Comparison of ENCODE assay signal across 8 mouse cellular contexts in genomic region chr10:121505929-121506328, GRCm38 (mm10). TPM values are rescaled to one million over a fixed set of nuclear protein-coding genes. Genes with fewer than 3 reads are reported as not detected.
DNase-seq lines count a peak whose midpoint lies in the region; ATAC-seq and TF ChIP-seq lines count a peak whose summit lies in the region.

No protein-coding gene starts in this region.

- peak overlapping the region; percentile 81 for H3K4me2 ChIP-seq in heart, embryonic 16.5 days (ENCODE audit: low read depth, low read length)
- H3K4me2 ChIP-seq in embryonic facial prominence, embryonic 12.5 days (replicated peaks), result peak overlapping the region; percentile 43
- peak overlapping the region; percentile 66 for H3K4me2 ChIP-seq in intestine, embryonic 15.5 days (replicated peaks)
- H3K4me2 ChIP-seq in midbrain, postnatal 0 days (ENCODE audit: low read depth, low read length, poor library complexity, severe bottlenecking), result peak overlapping the region; percentile 54

- H3K27ac ChIP-seq in heart, embryonic 16.5 days (ENCODE audit: low read length), result peak overlapping the region; percentile 79
- peak overlapping the region; percentile 86 for H3K27ac ChIP-seq in embryonic facial prominence, embryonic 12.5 days
- peak overlapping the region; percentile 76 for H3K27ac ChIP-seq in intestine, embryonic 15.5 days
- peak overlapping the region; percentile 71 for H3K27ac ChIP-seq in midbrain, postnatal 0 days (ENCODE audit: low read depth, low read length)

- H3K4me1 ChIP-seq in heart, embryonic 16.5 days (ENCODE audit: control insufficient read depth, insufficient read depth, low read length), result peaks cover 31% of the 10 kb centered on the region
- H3K4me1 ChIP-seq in embryonic facial prominence, embryonic 12.5 days, result peaks cover 40% of the 10 kb centered on the region
- H3K4me1 ChIP-seq in intestine, embryonic 15.5 days (replicated peaks), result peaks cover 31% of the 10 kb centered on the region
- peaks cover 6% of the 10 kb centered on the region for H3K4me1 ChIP-seq in midbrain, postnatal 0 days (ENCODE audit: insufficient read depth, low read length)

- peak overlapping the region; percentile 73; the same call in 1 of the 2 replicates for H3K9ac ChIP-seq in heart, embryonic 16.5 days (ENCODE audit: low read length)
- no peak overlapping the region for H3K9ac ChIP-seq in embryonic facial prominence, embryonic 12.5 days
- H3K9ac ChIP-seq in intestine, embryonic 15.5 days, result no peak overlapping the region
- 0 out of 2 replicates have a peak overlapping the region, but pooled peaks have one; percentile 44 for H3K9ac ChIP-seq in midbrain, postnatal 0 days (replicated peaks; ENCODE audit: low read length, poor library complexity, severe bottlenecking)

- no peak for TF ChIP-seq CTCF in midbrain, postnatal 0 days (IDR thresholded peaks at IDR 0.05)

- 57% methylated on average over 7 of the region's 7 CpGs for WGBS in heart, embryonic 16.5 days
- 29% methylated on average over 7 of the region's 7 CpGs for WGBS in embryonic facial prominence, embryonic 12.5 days
- 53% methylated on average over 7 of the region's 7 CpGs for WGBS in intestine, embryonic 15.5 days
- 45% methylated on average over 7 of the region's 7 CpGs for WGBS in midbrain, postnatal 0 days

- ATAC-seq in heart, embryonic 16.5 days (replicated peaks; ENCODE audit: extremely low read depth, insufficient read depth, low FRiP score), result no peak
- ATAC-seq in embryonic facial prominence, embryonic 12.5 days (ENCODE audit: insufficient number of reproducible peaks, insufficient read depth, low FRiP score, low TSS enrichment), result no peak
- no peak for ATAC-seq in intestine, embryonic 15.5 days
- no peak for ATAC-seq in midbrain, postnatal 0 days (ENCODE audit: low FRiP score)

- H3K4me3 ChIP-seq in heart, embryonic 16.5 days (ENCODE audit: low read length), result no peak overlapping the region; the same call in 1 of the 2 replicates
- H3K4me3 ChIP-seq in embryonic facial prominence, embryonic 12.5 days, result peak overlapping the region; percentile 26
- no peak overlapping the region for H3K4me3 ChIP-seq in intestine, embryonic 15.5 days (replicated peaks)
- peak overlapping the region; percentile 33; the same call in 1 of the 2 replicates for H3K4me3 ChIP-seq in midbrain, postnatal 0 days (ENCODE audit: low read depth, low read length)

- no peak for DNase-seq in heart, postnatal 4 days
- DNase-seq in midbrain, postnatal 0 days (ENCODE audit: low spot score), result no peak
- DNase-seq in gastrocnemius, postnatal 10 days, result no peak
- no peak for DNase-seq in MN1 (ENCODE audit: low spot score)
- DNase-seq in frontal cortex, postnatal 14 days (ENCODE audit: low spot score in 2 of 2), result no peak

- no peaks in the 10 kb centered on the region for H3K36me3 ChIP-seq in heart, embryonic 16.5 days (ENCODE audit: control insufficient read depth, insufficient read depth)
- H3K36me3 ChIP-seq in embryonic facial prominence, embryonic 12.5 days, result no peaks in the 10 kb centered on the region
- H3K36me3 ChIP-seq in intestine, embryonic 15.5 days, result no peaks in the 10 kb centered on the region
- no peaks in the 10 kb centered on the region for H3K36me3 ChIP-seq in midbrain, postnatal 0 days (ENCODE audit: insufficient read depth, low read length)

- no peaks in the 10 kb centered on the region for H3K27me3 ChIP-seq in heart, embryonic 16.5 days (ENCODE audit: control insufficient read depth, insufficient read depth, low read length)
- no peaks in the 10 kb centered on the region for H3K27me3 ChIP-seq in embryonic facial prominence, embryonic 12.5 days
- H3K27me3 ChIP-seq in intestine, embryonic 15.5 days (replicated peaks), result no peaks in the 10 kb centered on the region
- no peaks in the 10 kb centered on the region for H3K27me3 ChIP-seq in midbrain, postnatal 0 days (ENCODE audit: insufficient read depth, low read length)

- H3K9me3 ChIP-seq in heart, embryonic 16.5 days (replicated peaks; ENCODE audit: control insufficient read depth, low read length), result no peaks in the 10 kb centered on the region
- no peaks in the 10 kb centered on the region for H3K9me3 ChIP-seq in embryonic facial prominence, embryonic 12.5 days
- no peaks in the 10 kb centered on the region for H3K9me3 ChIP-seq in intestine, embryonic 15.5 days
- no peaks in the 10 kb centered on the region for H3K9me3 ChIP-seq in midbrain, postnatal 0 days (ENCODE audit: low read length)

RNA-seq across cellular contexts. Expression of gene Rassf3, which starts 29.8 kb away (rescaled TPM):
- polyA plus RNA-seq in heart, embryonic 16.5 days (2015; fragmentation: Nextera tagmentation; extraction: Ambion mirVana), result 24.1 and 24.8 TPM in 2 replicates
- 10 to 100 TPM; 82.2 to 85.0 TPM for total RNA-seq in heart, postnatal 4 days (2021)
- polyA plus RNA-seq in embryonic facial prominence, embryonic 12.5 days (2016; fragmentation: Nextera tagmentation; extraction: Ambion mirVana), result 23.1 and 24.7 TPM in 2 replicates
- 23.5 and 26.0 TPM in 2 replicates for polyA plus RNA-seq in intestine, embryonic 15.5 days (2015; fragmentation: Nextera tagmentation; extraction: Ambion mirVana)
- 5.8 and 6.0 TPM in 2 replicates for total RNA-seq in midbrain, postnatal 0 days (2014; rRNA removed)
- polyA plus RNA-seq in midbrain, postnatal 0 days (2015; fragmentation: Nextera tagmentation; extraction: Ambion mirVana), result 3.0 and 3.4 TPM in 2 replicates
- total RNA-seq in gastrocnemius, postnatal 10 days (2021), result 10 to 100 TPM; 53.4 to 54.4 TPM

Comparison
In these comparisons a context has a peak if more than half of its experiments do, and no peak if none do; other contexts are left out.
1. H3K4me3 ChIP-seq: peak in embryonic facial prominence, embryonic 12.5 days (single experiment) and midbrain, postnatal 0 days (single experiment); none in heart, embryonic 16.5 days (single experiment) and intestine, embryonic 15.5 days (single experiment).
2. H3K9ac ChIP-seq: peak in heart, embryonic 16.5 days (single experiment) and midbrain, postnatal 0 days (single experiment); none in embryonic facial prominence, embryonic 12.5 days (single experiment) and intestine, embryonic 15.5 days (single experiment).
3. Peak in every context shown above with its lines, with median percentiles within 50 percentile points of each other: H3K27ac ChIP-seq and H3K4me2 ChIP-seq.